Mouse (Mus musculus) G1E-ER4 (cell line): ENCODE data around the gene Fam92b. TPM values are rescaled to one million over a fixed set of nuclear protein-coding genes. Genes with fewer than 3 reads are reported as not detected.

Experiments used
- GATA1 ChIP-seq: IDR thresholded peaks from one replicate; pipeline ENCODE4 v1.8.0; 2012; ENCODE audit warnings: low read length, inconsistent platforms
- polyA plus RNA-seq: library from polyadenylated mRNA; stranded (reverse); fragments of >175 nt; gene quantifications from 2 replicates; pipeline ENCODE4 v1.2.3, GENCODE M21; 2012

Fam92b gene
- polyA plus RNA-seq, 1 experiment = not detected

DNA sequence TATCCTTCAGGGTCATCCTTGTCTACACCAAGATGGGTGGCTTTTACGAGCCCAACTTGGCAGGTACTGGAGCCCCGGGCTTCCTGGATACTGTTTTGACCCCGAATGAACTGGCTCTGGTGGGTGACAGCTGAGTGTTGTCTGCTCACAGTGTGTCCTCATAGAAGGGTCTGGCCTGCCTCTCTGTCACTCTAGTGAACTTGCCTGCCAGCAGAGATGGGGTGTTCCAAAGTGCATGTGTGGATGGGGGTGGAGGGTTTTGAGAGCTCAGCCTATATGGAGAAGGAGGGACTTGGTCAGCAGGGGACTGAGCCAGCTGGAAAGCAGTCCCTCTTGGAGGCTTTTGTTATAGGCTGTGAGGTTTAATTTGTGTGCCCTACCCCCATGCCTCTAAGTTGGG lies 25.3 kb upstream of the Fam92b start:
- TF ChIP-seq GATA1 = no peak

DNA sequence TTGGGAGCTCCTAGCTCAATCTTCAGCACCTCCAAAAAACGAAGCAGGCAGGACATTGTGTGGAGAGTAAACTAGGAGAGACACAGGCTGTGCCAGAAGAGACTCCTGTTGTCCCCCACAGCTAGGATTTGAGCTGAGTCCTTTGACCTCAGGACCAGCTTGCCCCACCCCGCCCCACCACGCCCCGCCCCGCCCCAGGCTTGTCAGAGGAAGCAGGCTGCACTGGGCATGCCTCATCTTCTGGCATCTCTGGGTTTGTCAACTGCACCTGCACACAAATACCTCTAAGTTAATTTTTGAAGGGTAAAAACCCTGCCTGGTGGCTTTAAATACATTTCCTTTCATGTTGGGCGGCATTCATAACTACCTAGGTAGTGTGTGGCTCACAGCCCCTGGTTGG lies 24.1 kb upstream of the Fam92b start:
- no peak for TF ChIP-seq GATA1

DNA sequence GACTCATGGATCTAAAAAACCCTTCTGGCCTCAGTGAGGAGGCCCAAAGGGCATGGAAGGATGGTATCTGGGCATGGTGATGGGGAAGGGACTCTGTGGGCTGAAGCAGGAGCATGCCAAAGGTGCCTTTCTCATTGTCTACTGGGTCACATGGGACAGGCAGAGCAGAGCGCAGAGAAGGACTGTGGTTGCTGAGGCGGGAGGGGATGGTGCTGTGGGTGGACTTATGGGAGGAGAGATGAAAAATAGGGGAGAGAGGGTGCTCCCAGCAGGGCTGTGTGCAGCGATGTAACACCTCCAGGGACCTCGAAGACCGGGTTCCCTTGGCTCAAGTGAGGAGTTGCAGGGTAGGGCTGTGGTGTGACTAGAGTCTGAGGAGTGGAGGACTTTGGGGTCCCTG lies 14.9 kb upstream of the Fam92b start:
- no peak for TF ChIP-seq GATA1

DNA sequence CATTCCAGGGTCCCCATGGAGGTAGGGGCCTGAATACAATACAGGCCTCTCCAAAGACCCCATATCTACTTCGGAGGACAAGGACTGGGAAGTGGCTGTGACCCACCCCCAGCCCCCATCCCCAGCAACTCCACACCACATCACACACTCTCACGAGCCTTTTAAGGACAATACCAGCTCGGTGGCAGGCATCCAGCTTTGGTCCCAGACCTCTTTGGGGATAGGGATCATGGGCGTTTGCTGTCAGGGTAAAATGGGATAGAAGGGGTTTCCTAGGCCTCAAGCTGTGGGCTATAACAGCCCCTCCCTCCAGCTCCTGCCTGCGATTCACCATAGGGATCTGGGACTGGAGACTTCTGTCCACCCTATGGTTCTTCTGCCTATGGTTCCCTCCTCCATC lies 14.4 kb upstream of the Fam92b start:
- TF ChIP-seq GATA1 = no peak

DNA sequence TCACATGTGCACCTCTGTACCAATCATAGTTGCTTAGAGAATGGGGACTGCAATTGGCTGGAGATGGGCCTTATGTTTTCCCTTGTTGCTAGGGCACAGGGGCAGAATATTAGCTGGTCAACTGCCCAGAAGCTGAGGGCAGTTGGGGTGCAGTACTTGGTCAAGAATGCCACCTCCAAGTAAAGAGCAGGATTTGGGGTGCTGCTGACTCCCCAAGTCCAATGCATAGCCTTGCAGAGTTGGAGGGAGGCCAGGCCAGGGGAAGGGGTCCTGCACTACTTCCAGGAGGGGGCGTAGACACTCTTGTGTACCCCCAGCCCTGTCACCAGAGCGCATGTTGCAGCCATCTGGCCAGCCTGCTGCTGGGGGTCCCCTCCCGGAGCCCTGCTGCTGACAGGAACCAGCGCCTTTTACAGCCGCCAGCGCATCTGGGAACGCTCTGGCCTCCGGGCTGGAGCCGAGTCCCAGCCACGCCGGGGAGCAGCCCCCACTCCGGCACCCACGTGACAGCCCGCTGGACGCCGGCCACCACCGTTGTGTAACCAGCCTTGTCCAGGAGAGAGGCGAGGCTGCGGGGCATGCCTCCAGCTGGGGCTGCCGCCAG lies 13.6 kb upstream of the Fam92b start:
- TF ChIP-seq GATA1 = no peak

DNA sequence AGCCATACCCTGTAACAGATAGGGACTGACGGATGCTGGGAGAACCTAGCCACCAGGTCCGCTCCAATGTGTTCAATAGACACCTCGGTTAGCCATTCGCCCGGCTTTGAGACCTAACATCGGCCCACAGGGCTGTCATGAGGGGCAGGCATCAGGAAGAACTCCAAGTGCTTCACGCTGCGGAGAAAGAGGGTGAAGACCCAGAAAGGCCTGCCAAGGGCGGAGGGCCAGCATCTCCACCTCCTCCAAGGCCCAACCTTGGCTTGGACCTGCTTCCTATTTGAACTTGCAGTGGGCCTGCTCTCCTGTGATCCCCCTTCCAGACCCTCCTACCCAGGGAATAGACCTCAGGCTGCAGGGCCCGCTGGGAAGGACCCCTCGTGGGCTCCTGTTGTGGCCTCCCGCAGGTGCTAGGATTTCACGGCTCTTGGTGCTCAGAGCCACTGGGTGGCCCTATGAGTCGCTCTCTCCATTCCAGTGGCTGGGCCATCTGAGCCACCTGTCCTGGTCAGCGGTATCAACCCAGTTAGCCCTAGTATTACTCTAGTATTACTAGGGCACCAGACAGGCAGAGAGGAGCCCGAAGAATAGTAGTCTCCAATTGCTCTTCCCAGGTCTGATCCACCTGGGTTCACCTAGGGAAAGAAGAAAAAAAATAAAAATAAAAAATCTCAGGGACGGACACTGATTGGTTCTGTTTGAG lies 13.0 kb upstream of the Fam92b start:
- TF ChIP-seq GATA1 = no peak

DNA sequence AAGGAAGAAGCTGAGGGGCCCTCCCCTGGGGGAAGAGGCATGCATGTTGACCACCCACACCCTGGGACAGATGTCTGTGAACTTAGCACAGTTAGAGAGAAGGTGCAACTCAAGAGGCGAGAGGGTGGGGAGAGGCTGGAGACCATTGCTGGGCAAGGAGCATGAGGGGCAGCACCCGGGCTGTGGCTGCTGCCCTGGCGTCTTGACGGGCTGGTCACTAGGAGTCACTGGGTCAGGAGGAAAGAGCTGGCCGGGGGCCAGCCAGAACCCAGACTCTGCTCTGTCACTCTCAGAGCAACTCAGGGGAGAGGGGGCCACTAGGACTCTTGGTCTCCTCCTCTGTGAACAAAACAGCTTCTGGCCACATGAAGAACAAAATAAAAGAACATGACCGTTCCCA lies 12.2 kb upstream of the Fam92b start:
- TF ChIP-seq GATA1 = no peak

DNA sequence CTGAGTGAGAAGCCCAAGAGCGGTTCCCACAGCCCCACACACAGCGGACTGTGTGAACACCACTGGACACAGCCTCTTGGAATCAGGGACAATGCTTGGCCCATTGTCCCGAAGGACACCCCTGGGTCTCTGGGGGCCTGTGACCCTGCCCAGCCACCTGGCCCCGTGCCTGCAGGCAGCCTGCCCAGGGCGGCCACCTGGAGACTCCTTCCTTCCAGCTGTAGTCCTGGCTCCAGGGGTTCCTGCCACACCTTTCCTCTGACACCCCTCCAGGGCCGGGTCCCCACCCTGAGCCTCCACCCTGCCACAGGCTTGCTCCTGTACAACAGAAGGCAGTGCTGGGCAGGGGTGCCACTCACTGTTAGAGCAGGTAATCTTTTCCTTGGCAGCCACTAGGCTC lies 11.2 kb upstream of the Fam92b start:
- TF ChIP-seq GATA1 = no peak

DNA sequence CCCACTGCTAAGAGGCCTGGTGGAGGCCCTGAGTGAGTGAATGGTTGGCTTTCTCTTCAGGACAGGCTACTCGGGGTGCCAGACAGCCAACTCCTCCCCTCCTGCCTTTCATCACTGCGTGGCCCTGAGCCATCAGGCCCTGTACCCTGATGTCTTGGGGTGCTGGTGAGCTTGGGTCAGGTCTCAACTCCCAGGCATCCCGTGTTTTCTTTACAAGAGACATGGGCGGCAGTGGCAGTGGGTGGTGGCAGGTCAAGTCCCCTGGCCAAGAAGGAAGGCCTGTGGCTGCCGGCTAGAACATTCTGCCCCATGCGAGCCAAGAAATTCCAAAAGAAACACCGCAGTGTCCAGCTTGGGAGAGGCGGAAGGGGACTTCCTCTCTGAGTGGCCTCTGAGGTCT lies 9.2 kb upstream of the Fam92b start:
- TF ChIP-seq GATA1 = no peak

DNA sequence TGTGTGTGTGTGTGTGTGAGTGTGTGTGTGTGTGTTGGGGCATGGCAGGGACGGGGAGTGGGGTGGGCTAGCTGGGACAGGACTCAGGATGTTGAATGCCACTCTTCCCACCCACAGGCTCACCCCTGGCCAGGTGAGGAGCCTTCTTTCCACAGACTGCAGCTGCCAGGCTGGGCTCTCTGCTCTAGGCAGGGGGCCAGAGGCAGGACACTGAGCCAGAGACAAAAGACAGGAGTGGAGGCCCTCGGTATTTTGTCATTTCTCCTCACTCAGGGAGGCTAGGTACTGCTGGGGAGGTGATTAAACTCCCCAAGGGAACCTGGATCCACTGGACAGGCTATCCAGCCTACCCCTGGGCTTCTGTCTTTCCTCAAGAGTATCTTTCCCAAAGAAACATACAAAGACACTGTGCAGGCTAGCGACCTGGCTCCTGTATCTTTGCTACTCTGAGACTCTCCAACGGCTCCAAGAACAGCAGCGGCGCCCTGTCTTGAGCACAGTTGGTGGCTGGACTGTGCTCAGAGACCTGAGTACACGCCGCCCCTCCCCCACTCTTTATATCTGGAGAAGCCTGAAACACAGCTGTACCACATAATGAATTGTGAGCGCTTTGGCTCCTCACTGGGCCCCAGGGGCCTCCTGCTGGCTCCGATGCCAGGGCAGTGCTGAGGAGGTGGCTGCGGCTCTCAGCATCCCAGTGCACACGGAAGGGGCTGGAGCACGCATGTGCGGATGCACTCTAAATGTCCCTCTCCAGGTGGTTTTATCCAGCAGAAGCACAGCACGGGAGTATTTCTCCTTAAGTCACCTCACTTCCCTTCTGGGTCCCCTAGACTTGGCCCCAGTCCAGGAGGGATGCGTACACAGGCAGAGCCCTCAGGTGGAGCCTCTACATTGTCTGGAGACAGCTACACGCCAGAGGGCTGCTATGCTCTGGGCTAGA lies 7.9 kb upstream of the Fam92b start:
- no peak for TF ChIP-seq GATA1

DNA sequence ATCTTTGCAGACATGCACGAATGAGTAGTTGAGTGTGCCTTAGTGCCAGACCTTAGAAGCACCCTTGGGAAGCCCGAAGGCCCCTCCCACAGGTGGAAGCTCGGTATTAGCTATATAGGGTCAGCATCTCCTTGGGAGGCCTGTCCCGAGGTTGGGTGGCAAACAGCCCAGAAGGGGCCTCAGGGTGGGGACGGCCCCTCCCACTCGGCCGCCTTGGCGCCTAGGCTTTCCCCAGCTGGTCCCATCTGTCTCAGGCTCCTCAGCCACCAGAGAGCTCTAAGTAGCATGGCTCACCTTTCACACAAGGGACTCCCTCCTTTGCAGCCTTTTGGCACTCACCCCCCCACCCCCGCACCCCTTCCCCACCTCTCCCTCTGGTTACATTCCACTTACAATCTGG lies 7.1 kb upstream of the Fam92b start:
- no peak for TF ChIP-seq GATA1

DNA sequence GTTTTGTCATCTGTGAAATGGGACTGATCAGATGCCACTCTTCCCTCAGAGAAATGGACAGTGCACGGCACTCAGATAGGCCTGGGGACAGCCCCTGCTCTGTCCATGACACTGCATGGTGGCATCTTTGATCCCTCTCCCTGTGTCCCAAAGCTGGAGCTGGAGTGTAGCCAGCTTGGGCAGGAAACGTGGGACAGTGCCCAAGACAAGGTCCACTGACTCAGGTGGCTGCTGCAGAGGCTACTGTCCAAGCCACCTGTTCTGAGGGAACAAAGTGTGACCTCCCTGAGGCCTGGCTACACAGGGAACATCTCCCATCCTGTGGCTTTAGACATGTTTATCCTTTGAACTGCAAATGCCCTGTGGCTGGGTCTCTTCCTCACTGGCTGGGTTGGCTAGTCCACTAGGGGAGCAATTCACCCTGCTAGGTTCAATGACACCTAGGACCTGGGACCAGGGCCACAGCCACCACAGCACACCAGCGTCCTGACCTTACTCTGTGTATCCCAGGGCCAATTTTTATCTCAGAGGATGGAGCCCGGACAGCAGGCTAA lies 4.7 kb upstream of the Fam92b start:
- no peak for TF ChIP-seq GATA1

DNA sequence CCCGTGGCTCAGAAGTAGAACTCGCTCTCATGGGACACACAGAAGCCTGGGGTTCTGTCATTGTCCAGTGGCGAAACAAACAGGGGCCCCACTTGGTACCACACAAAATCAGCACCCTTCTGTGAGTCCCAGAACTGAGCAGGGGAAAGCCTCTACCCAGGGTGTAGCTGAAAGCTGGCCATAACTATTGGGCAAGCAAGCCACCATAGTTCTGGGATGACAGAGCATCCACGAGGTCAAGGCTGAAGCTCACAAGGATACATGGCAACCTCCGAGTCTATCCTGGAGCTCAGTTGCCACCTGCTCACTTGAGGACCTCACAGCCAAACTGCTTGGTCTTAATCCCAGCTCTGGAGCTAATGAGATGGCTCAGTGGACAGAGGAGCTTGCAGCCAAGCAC lies 4.0 kb upstream of the Fam92b start:
- no peak for TF ChIP-seq GATA1

DNA sequence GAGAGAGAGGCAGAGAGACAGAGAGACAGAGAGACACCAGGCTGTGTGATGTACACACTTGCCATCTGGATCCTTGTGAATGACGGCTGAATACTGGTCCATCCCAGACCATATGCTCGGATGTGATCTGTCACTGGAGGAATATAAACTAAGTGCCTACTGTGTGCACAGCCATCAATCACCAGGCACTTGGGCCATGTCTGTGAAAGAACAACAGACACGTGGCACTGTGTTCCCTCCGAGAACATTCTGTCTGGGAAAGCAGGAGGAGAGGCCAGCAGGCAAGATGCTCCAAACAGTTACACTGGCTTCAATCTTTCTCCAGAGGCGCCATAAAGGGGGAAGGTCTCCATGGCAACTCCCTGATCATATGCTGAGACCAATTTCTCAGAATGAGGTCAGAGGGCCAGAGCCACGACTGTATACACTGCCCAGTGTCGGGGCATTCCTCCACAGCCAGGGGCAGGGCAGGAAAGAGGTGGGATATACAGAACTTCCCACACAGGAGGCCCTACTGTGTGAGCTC lies 3.2 kb upstream of the Fam92b start:
- no peak for TF ChIP-seq GATA1

DNA sequence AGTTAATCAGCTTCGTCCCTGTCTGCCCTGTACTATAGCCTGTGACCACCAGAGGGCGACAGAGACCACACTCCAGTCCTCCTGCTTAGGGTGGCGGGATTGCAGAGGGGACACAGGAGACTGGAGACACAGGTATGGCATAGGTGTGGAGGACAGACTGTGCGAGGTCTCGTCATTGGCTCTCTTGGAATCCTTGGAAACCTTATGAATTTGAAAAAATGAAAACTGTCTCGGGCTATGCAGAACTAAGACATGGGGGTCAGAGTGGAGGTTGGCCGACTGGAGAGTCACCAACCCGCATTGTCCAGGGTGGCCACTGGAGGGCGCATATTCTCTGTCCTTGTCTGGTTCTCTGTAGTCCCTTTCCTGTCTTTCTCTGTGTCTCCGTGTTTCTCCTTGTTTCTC lies 1.8 kb upstream of the Fam92b start:
- no peak for TF ChIP-seq GATA1

DNA sequence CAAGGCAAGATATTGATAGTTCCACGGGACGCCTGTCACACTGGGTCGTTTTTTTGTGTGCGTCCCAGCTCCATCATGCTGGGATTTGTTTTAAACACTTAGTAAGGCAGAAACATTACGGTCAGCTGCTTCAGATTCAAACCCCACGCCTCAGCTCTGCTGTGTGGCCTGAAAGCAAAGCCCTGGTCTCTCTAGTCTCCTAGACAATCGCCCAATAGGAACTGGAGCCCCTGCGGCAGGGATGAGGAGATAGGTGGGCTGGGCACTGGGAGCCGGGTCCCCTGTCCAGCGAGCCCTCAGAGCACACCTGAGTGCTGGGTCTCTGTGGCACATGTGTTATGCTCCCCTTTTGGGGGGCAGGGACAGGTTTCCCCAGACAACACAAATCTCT lies 853 bp upstream of the Fam92b start:
- no peak for TF ChIP-seq GATA1
